Mouse (Mus musculus): Measurements from ENCODE around the gene Olfr1012. TPM values are rescaled to one million over a fixed set of nuclear protein-coding genes. Genes with fewer than 3 reads are reported as not detected.

Gene Olfr1012
- polyA plus RNA-seq (2015; fragmentation: Illumina TruSeq; extraction: RNeasy Lipid Tissue Mini Kit (QIAGEN cat#74804); ENCODE audit: insufficient read depth, low replicate concordance) = not detected

GRCm38 (mm10) chr2:85762666-85763065 is at the start of gene Olfr1012:
TSS of gene Olfr1012 (minus strand) at chr2:85762766.

GRCm38 (mm10) chr2:85802444-85802843 is 39.9 kb upstream of the Olfr1012 start, which contains the start of gene Olfr1016:
TSS of gene Olfr1016 (minus strand) at chr2:85802544.

GRCm38 (mm10) chr2:85781717-85782116 is 19.2 kb upstream of the Olfr1012 start, which contains the start of gene Olfr1015:
TSS of gene Olfr1015 (plus strand) at chr2:85782017.

GRCm38 (mm10) chr2:85772413-85772812 is 9.8 kb upstream of the Olfr1012 start, which contains the start of gene Olfr1014:
TSS of gene Olfr1014 (plus strand) at chr2:85772713.

GRCm38 (mm10) chr2:85766798-85767197 is 4.2 kb upstream of the Olfr1012 start, which contains the start of gene Olfr1013:
TSS of gene Olfr1013 (plus strand) at chr2:85767098.

GRCm38 (mm10) chr2:85715119-85715518 is 47.4 kb downstream of the Olfr1012 start, which contains the start of gene Olfr1009:
TSS of gene Olfr1009 (plus strand) at chr2:85715419.

Other genes with a start within 250 kb of the Olfr1012 start
- not detected for gene 4833423E24Rik, start 243.7 kb downstream of the Olfr1012 start, polyA plus RNA-seq (2015; fragmentation: Illumina TruSeq; extraction: RNeasy Lipid Tissue Mini Kit (QIAGEN cat#74804); ENCODE audit: insufficient read depth, low replicate concordance)
- not detected for gene Olfr996, start 183.6 kb downstream of the Olfr1012 start, polyA plus RNA-seq (2015; fragmentation: Illumina TruSeq; extraction: RNeasy Lipid Tissue Mini Kit (QIAGEN cat#74804); ENCODE audit: insufficient read depth, low replicate concordance)
- gene Olfr998, start 173.8 kb downstream of the Olfr1012 start, polyA plus RNA-seq (2015; fragmentation: Illumina TruSeq; extraction: RNeasy Lipid Tissue Mini Kit (QIAGEN cat#74804); ENCODE audit: insufficient read depth, low replicate concordance) = not detected
- not detected for gene Olfr1000, start 150.9 kb downstream of the Olfr1012 start, polyA plus RNA-seq (2015; fragmentation: Illumina TruSeq; extraction: RNeasy Lipid Tissue Mini Kit (QIAGEN cat#74804); ENCODE audit: insufficient read depth, low replicate concordance)
- gene Olfr1002, start 112.1 kb downstream of the Olfr1012 start, polyA plus RNA-seq (2015; fragmentation: Illumina TruSeq; extraction: RNeasy Lipid Tissue Mini Kit (QIAGEN cat#74804); ENCODE audit: insufficient read depth, low replicate concordance) = not detected
- not detected for gene Olfr154, start 98.3 kb downstream of the Olfr1012 start, polyA plus RNA-seq (2015; fragmentation: Illumina TruSeq; extraction: RNeasy Lipid Tissue Mini Kit (QIAGEN cat#74804); ENCODE audit: insufficient read depth, low replicate concordance)
- gene Olfr1006, start 84.0 kb downstream of the Olfr1012 start, polyA plus RNA-seq (2015; fragmentation: Illumina TruSeq; extraction: RNeasy Lipid Tissue Mini Kit (QIAGEN cat#74804); ENCODE audit: insufficient read depth, low replicate concordance) = not detected
- gene Olfr1008, start 73.3 kb downstream of the Olfr1012 start, polyA plus RNA-seq (2015; fragmentation: Illumina TruSeq; extraction: RNeasy Lipid Tissue Mini Kit (QIAGEN cat#74804); ENCODE audit: insufficient read depth, low replicate concordance) = not detected
- gene Olfr1009, start 47.3 kb downstream of the Olfr1012 start, polyA plus RNA-seq (2015; fragmentation: Illumina TruSeq; extraction: RNeasy Lipid Tissue Mini Kit (QIAGEN cat#74804); ENCODE audit: insufficient read depth, low replicate concordance) = not detected
- not detected for gene Olfr1013, start 4.3 kb upstream of the Olfr1012 start, polyA plus RNA-seq (2015; fragmentation: Illumina TruSeq; extraction: RNeasy Lipid Tissue Mini Kit (QIAGEN cat#74804); ENCODE audit: insufficient read depth, low replicate concordance)
- gene Olfr1014, start 9.9 kb upstream of the Olfr1012 start, polyA plus RNA-seq (2015; fragmentation: Illumina TruSeq; extraction: RNeasy Lipid Tissue Mini Kit (QIAGEN cat#74804); ENCODE audit: insufficient read depth, low replicate concordance) = not detected
- gene Olfr1015, start 19.3 kb upstream of the Olfr1012 start, polyA plus RNA-seq (2015; fragmentation: Illumina TruSeq; extraction: RNeasy Lipid Tissue Mini Kit (QIAGEN cat#74804); ENCODE audit: insufficient read depth, low replicate concordance) = not detected
- not detected for gene Olfr1016, start 39.8 kb upstream of the Olfr1012 start, polyA plus RNA-seq (2015; fragmentation: Illumina TruSeq; extraction: RNeasy Lipid Tissue Mini Kit (QIAGEN cat#74804); ENCODE audit: insufficient read depth, low replicate concordance)
- gene Olfr1018, start 55.7 kb upstream of the Olfr1012 start, polyA plus RNA-seq (2015; fragmentation: Illumina TruSeq; extraction: RNeasy Lipid Tissue Mini Kit (QIAGEN cat#74804); ENCODE audit: insufficient read depth, low replicate concordance) = not detected
- gene Olfr1019, start 82.7 kb upstream of the Olfr1012 start, polyA plus RNA-seq (2015; fragmentation: Illumina TruSeq; extraction: RNeasy Lipid Tissue Mini Kit (QIAGEN cat#74804); ENCODE audit: insufficient read depth, low replicate concordance) = not detected
- not detected for gene Olfr1020, start 84.3 kb upstream of the Olfr1012 start, polyA plus RNA-seq (2015; fragmentation: Illumina TruSeq; extraction: RNeasy Lipid Tissue Mini Kit (QIAGEN cat#74804); ENCODE audit: insufficient read depth, low replicate concordance)
- not detected for gene Olfr1022, start 105.8 kb upstream of the Olfr1012 start, polyA plus RNA-seq (2015; fragmentation: Illumina TruSeq; extraction: RNeasy Lipid Tissue Mini Kit (QIAGEN cat#74804); ENCODE audit: insufficient read depth, low replicate concordance)
- gene Olfr1023, start 122.9 kb upstream of the Olfr1012 start, polyA plus RNA-seq (2015; fragmentation: Illumina TruSeq; extraction: RNeasy Lipid Tissue Mini Kit (QIAGEN cat#74804); ENCODE audit: insufficient read depth, low replicate concordance) = not detected
- gene Olfr1024, start 142.3 kb upstream of the Olfr1012 start, polyA plus RNA-seq (2015; fragmentation: Illumina TruSeq; extraction: RNeasy Lipid Tissue Mini Kit (QIAGEN cat#74804); ENCODE audit: insufficient read depth, low replicate concordance) = not detected
- gene Olfr1025-ps1, start 152.4 kb upstream of the Olfr1012 start, polyA plus RNA-seq (2015; fragmentation: Illumina TruSeq; extraction: RNeasy Lipid Tissue Mini Kit (QIAGEN cat#74804); ENCODE audit: insufficient read depth, low replicate concordance) = not detected
- not detected for gene Olfr1026, start 158.8 kb upstream of the Olfr1012 start, polyA plus RNA-seq (2015; fragmentation: Illumina TruSeq; extraction: RNeasy Lipid Tissue Mini Kit (QIAGEN cat#74804); ENCODE audit: insufficient read depth, low replicate concordance)
- not detected for gene Olfr1028, start 187.7 kb upstream of the Olfr1012 start, polyA plus RNA-seq (2015; fragmentation: Illumina TruSeq; extraction: RNeasy Lipid Tissue Mini Kit (QIAGEN cat#74804); ENCODE audit: insufficient read depth, low replicate concordance)
- gene Olfr1029, start 211.1 kb upstream of the Olfr1012 start, polyA plus RNA-seq (2015; fragmentation: Illumina TruSeq; extraction: RNeasy Lipid Tissue Mini Kit (QIAGEN cat#74804); ENCODE audit: insufficient read depth, low replicate concordance) = not detected
- not detected for gene Olfr1030, start 216.5 kb upstream of the Olfr1012 start, polyA plus RNA-seq (2015; fragmentation: Illumina TruSeq; extraction: RNeasy Lipid Tissue Mini Kit (QIAGEN cat#74804); ENCODE audit: insufficient read depth, low replicate concordance)
- gene Olfr1031, start 227.5 kb upstream of the Olfr1012 start, polyA plus RNA-seq (2015; fragmentation: Illumina TruSeq; extraction: RNeasy Lipid Tissue Mini Kit (QIAGEN cat#74804); ENCODE audit: insufficient read depth, low replicate concordance) = not detected
- gene Olfr1032, start 242.8 kb upstream of the Olfr1012 start, polyA plus RNA-seq (2015; fragmentation: Illumina TruSeq; extraction: RNeasy Lipid Tissue Mini Kit (QIAGEN cat#74804); ENCODE audit: insufficient read depth, low replicate concordance) = not detected

All from spleen, adult 10 weeks (tissue).